Mouse (Mus musculus) ovary, adult 18-20 months (tissue): Measurements from ENCODE around the gene Vmn1r70.

ENCODE experiments used
- DNase-seq: peaks from one replicate; pipeline ENCODE4 v3.0.0; 2022; ENCODE audit warnings: low spot score, mixed read lengths

Gene Vmn1r70

GRCm38 (mm10) chr7:10631232-10631631 lies at the start of gene Vmn1r70:
TSS of gene Vmn1r70 (plus strand) at chr7:10631532.
- DNase-seq = no peak

GRCm38 (mm10) chr7:10613559-10613958 lies 17.8 kb upstream of the Vmn1r70 start, which contains the start of gene Vmn1r69:
TSS of gene Vmn1r69 (minus strand) at chr7:10613659.
- DNase-seq = no peak
